Mouse (Mus musculus): ENCODE measurements around the gene Grap.

GRCm38 (mm10) chr11:61650470-61651265, 2.4 kb upstream of the Grap start:
- TF ChIP-seq POLR2A (IDR thresholded peaks at IDR 0.05; ENCODE audit: low read depth, low read length), result no peak
- no peak for TF ChIP-seq CTCF (IDR thresholded peaks at IDR 0.05; ENCODE audit: extremely low read depth, insufficient read length, insufficient replicate concordance, low read depth, low read length)
